Mouse (Mus musculus): ENCODE data around the gene Spock1. TPM values are rescaled to one million over a fixed set of nuclear protein-coding genes. Genes with fewer than 3 reads are reported as not detected.
"Not testable (repeated sequence)": the region's sequence is repeated elsewhere in the genome, so short reads cannot be mapped to it uniquely, and the experiment has no call there.

Gene Spock1
- total RNA-seq, 2 experiments from 2014 or later = 0.10 to 0.17 TPM

DNA sequence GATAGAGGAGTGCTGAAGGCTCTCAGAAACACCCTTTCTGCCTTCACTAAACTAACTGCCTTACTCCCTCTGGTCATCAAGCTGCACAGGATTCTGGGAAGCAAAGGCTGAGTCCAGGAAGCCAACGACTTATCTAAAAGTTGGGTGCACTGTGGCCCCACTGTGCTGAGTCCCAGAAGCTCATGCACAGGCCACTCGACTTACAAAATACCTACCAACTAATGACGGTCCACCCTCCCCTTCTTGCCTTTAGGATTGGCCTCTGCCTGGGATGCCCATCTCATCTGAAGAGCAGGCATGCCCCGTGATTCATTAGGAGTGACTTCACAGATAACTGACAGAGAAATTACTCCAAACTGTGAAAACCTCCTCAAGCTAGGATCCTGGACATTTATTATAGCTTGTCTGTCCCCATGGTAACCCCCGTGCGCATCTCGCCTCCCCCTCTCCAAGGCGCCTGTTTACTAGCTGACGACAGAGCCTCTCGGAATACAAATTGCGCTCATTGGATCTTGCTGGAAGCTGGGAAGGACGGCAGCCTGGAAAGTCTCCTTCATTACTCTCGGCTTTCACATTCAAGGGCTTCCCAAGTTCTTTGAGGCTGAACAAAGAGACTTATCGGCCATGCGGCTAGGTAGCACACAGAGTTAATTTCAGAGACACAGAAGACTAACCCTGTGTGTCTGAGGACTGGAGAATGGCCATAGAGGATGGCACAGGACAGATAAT is 312.9 kb downstream of the Spock1 start:
- no peak for DNase-seq

GRCm38 (mm10) chr13:57589338-57589914 is 318.7 kb downstream of the Spock1 start:
- DNase-seq = not testable (repeated sequence)

DNA sequence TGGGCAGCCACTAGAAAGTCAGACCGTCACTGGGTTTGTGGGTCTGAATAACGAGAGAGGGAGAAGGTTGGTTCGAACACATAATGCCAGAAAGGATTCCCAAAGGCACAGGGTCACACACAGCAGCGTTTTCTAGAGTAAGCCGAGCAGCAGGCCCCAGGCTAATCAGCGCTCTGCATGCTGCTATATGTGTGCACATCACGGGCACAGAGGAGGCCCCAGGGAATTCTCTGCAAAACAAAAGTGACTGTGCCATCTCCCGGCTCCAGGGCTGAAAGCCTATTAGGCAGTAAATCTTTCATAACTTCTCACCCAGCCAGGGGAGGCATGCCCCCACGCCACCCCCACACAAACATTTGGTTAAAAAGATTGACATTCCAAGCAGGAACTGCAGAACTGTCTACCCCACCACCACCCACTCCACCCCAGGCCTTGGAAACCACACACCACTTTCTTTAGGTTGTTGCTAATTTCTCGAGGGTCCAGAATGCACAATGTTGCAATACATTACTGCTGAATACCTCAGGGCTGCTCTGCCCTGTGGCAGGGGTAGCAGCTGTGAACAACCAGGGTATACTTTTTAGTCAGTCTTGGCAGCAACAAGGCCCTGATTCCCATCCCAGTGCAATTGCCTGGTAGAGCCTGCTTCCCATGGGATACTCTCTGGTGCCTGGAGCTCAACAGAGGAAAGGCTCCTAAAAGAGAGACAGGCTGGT is 319.4 kb downstream of the Spock1 start:
- DNase-seq = no peak

DNA sequence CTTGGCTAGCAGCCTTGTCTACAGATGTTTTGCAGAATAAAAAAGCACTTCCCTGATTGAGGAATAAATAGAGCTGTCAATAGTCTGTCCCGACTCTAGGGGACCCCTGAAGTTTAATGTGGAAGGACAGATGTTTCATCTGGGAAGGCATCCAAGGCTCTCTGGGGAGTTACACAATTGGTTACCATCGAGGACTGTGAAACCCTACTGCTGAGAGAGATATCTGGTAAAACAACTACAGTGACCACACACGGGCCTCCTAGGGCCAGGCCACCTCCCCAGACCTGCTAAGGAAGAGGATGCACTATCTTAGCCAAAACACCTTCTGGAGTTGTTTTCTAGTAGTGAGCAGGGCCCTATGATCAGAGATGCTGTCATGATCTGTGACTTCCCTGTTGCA is 323.0 kb downstream of the Spock1 start:
- no peak for DNase-seq

GRCm38 (mm10) chr13:57582314-57582976 is 325.7 kb downstream of the Spock1 start:
- DNase-seq = no peak

GRCm38 (mm10) chr13:57577541-57578244 is 330.4 kb downstream of the Spock1 start:
- DNase-seq = no peak

- DNase-seq = no peak
Observed at GRCm38 (mm10) chr13:57573501-57573900, 334.6 kb downstream of the Spock1 start.

- DNase-seq = no peak
Observed at GRCm38 (mm10) chr13:57568404-57568803, 339.7 kb downstream of the Spock1 start.

GRCm38 (mm10) chr13:57555186-57555585 is 352.9 kb downstream of the Spock1 start:
- DNase-seq = no peak

- no peak for DNase-seq
Observed at GRCm38 (mm10) chr13:57549743-57550142, 358.4 kb downstream of the Spock1 start.

- peak in 1 of 2 experiments; percentile 9 for DNase-seq
Observed at GRCm38 (mm10) chr13:57536988-57537547, 371.1 kb downstream of the Spock1 start.

DNA sequence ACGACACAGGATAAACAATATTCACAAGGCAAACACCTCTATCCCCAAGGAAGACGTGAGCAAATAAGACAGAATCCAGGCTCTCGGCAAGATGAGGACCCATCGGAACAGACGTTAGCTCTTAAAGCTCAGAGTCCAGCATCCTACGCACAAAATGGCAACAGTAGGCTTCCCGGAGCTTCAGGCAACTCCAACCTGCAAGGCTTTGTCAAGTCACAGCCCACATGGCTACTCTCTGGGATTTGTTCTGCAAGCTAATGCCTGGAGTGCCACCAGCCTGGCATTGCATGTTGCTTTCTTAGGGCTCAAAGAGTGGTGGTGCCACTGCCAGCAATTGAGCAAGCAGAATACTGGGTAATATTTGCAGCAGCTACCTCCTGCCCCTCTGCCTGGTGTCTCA is 373.8 kb downstream of the Spock1 start:
- no peak for DNase-seq

DNA sequence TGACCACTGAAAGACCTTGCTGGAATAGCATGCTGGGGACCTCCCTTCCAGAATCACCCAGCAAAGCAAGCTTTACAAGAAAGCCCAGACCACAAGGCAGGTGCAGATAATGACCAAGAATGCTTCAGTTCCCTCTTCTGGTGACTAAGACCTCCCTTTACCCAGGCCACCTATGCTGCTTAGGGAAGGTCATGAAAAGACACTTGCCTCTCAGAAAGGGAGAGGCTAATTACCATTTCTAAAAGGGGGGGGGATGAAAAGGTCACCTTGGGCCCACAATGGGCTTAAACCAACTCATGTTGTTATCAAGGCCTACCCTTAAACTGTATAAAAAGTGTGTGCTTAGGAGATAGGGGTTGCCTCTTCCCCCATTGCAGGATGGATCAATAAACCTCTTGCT is 382.2 kb downstream of the Spock1 start:
- no peak for DNase-seq

DNA sequence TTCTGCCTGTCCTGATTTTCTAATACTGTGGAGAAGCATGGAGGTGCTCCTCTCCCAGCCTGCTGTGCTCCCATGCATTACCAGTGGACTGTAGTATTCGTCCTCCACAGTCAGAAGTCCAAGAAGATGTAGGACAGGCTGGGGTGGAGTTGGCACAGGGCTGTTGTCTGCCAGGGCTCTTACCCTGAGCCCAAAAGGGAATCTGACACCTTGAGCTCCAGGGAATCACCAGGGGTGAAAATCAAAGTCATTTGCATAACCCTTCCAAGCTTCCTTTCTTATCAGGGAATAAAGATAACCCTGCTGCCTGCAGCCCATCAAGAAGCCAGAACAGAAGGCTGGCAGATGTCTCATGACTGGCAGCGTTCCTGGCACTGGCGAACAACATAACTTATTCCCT is 383.6 kb downstream of the Spock1 start:
- DNase-seq = peak; percentile 31 to 60

DNA sequence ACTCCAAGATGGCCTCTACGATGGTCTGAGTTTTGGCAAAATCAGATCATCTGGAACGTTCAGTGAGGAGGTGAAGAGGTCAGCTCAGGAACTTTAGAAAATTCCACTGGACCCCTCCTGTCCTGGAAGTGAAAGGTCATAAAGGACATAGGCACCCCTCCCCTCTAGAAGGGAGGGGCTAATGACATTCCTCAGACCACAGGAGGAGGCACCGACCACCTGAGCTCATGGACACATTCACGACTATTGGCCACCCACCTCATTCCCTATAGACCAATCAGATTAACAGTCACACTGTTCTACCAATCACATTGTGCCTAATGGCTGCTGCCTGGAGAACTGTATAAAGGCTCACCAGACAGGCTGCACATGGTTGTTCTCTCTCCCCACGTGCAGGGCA is 384.8 kb downstream of the Spock1 start:
- no peak for DNase-seq

- DNase-seq = peak in 1 of 2 experiments; percentile 39
Observed at GRCm38 (mm10) chr13:57522319-57522718, 385.8 kb downstream of the Spock1 start.

DNA sequence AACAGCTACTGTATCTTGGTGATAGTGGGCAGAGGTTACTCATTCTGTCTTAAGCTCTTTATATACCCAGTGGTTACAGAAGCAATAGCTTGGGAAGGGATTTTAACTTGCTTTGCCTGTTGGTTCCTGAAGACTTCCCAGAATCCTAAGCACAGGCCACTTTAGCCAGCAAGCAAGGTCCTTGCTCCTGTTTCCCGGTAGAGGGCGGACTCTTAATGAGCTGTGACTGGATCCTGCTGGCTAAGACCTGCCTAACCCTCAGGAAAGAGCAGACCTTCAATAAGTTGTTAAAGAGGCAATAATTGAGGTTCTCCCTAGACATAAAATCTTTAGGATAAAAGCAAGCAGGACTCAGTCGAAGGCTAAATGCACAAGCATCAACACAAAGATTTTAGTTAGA is 387.0 kb downstream of the Spock1 start:
- peak; percentile 14 to 15 for DNase-seq

GRCm38 (mm10) chr13:57519790-57520189 is 388.3 kb downstream of the Spock1 start:
- DNase-seq = no peak

- DNase-seq = no peak
Observed at GRCm38 (mm10) chr13:57515737-57516136, 392.4 kb downstream of the Spock1 start.

DNA sequence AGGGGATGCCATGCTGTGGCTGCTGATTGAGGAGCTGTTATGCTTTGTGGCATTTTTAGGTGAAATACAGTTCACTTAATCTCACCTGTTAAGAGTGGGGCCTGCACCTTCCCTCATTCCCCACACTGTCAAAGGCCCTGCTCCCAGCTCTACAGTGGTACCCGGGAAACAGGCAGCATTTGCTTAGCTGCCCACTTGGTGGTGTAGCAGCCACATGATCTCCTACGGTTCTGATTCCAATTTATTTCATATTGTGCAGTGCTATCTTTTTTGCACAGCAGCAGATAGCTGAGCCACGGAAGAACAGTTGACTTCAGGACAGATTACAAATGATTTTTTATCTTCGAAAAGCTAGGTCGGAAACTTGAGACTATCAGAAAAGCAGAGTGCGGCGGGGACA is 406.6 kb downstream of the Spock1 start:
- no peak for DNase-seq

- no peak for DNase-seq
Observed at GRCm38 (mm10) chr13:57496778-57497177, 411.4 kb downstream of the Spock1 start.

- DNase-seq = no peak
Observed at GRCm38 (mm10) chr13:57494838-57495237, 413.3 kb downstream of the Spock1 start.

Data from heart, adult 18-20 months (tissue).